Mouse (Mus musculus): ENCODE measurements around the gene Sap30bp. TPM values are rescaled to one million over a fixed set of nuclear protein-coding genes. Genes with fewer than 3 reads are reported as not detected.

Sap30bp gene
- polyA plus RNA-seq (2016; fragmentation: Nextera tagmentation; extraction: Ambion mirVana) = 51.0 and 54.4 TPM in 2 replicates

- WGBS = under 1% methylated on average over 28 of the region's 28 CpGs
- H3K9me3 ChIP-seq (replicated peaks) = no peaks in the 10 kb centered on the region
- peak within 1 kb of the TSS; percentile 89 for H3K4me3 ChIP-seq
- H3K9ac ChIP-seq = peak within 1 kb of the TSS; percentile 80
- H3K4me1 ChIP-seq = peaks cover 28% of the 10 kb centered on the region
- H3K4me2 ChIP-seq (replicated peaks) = peak within 1 kb of the TSS; percentile 87
- no peaks in the 10 kb centered on the region for H3K27me3 ChIP-seq
- peaks cover 41% of the 10 kb centered on the region for H3K36me3 ChIP-seq
- peak; percentile 99 for ATAC-seq (ENCODE audit: low FRiP score)
- H3K27ac ChIP-seq = peak within 1 kb of the TSS; percentile 8; the same call in 1 of the 2 replicates
Measured at GRCm38 (mm10) chr11:115933108-115933746, at the start of gene Sap30bp, which contains the start of gene Recql5. Sap30bp (plus strand) TSS chr11:115933282. Recql5 (minus strand) TSS chr11:115933477.

GRCm38 (mm10) chr11:115884361-115884760, 48.7 kb upstream of the Sap30bp start:
- Histone ChIP-seq H3K4me2 (replicated peaks) (no peak overlapping the region), H3K27me3 (peaks cover 25% of the 10 kb centered on the region), H3K9ac (no peak overlapping the region), H3K4me1 (no peaks in the 10 kb centered on the region), H3K27ac (no peak overlapping the region), H3K9me3 (replicated peaks) (no peaks in the 10 kb centered on the region), H3K36me3 (no peaks in the 10 kb centered on the region), H3K4me3 (no peak overlapping the region)
- 92% methylated on average over 3 of the region's 3 CpGs for WGBS
- ATAC-seq (ENCODE audit: low FRiP score) = no peak

GRCm38 (mm10) chr11:115885281-115885680, 47.8 kb upstream of the Sap30bp start:
- H3K9ac ChIP-seq = no peak overlapping the region
- no peak overlapping the region for H3K4me3 ChIP-seq
- no peaks in the 10 kb centered on the region for H3K36me3 ChIP-seq
- no peaks in the 10 kb centered on the region for H3K9me3 ChIP-seq (replicated peaks)
- 74% methylated on average over 11 of the region's 11 CpGs for WGBS
- peaks cover 25% of the 10 kb centered on the region for H3K27me3 ChIP-seq
- no peak overlapping the region for H3K4me2 ChIP-seq (replicated peaks)
- no peaks in the 10 kb centered on the region for H3K4me1 ChIP-seq
- ATAC-seq (ENCODE audit: low FRiP score) = no peak
- no peak overlapping the region for H3K27ac ChIP-seq

GRCm38 (mm10) chr11:115886446-115886845, 46.6 kb upstream of the Sap30bp start:
- Histone ChIP-seq H3K9ac (no peak overlapping the region), H3K9me3 (replicated peaks) (no peaks in the 10 kb centered on the region), H3K27ac (no peak overlapping the region), H3K4me1 (no peaks in the 10 kb centered on the region), H3K27me3 (peaks cover 25% of the 10 kb centered on the region), H3K4me2 (replicated peaks) (no peak overlapping the region), H3K36me3 (no peaks in the 10 kb centered on the region), H3K4me3 (no peak overlapping the region)
- no peak for ATAC-seq (ENCODE audit: low FRiP score)
- WGBS = 92% methylated on average over 11 of the region's 11 CpGs

- no peak overlapping the region for H3K9ac ChIP-seq
- H3K4me2 ChIP-seq (replicated peaks) = no peak overlapping the region
- peaks cover 13% of the 10 kb centered on the region for H3K27me3 ChIP-seq
- peaks cover 8% of the 10 kb centered on the region; the same call in 1 of the 2 replicates for H3K36me3 ChIP-seq
- no peak overlapping the region for H3K27ac ChIP-seq
- ATAC-seq (ENCODE audit: low FRiP score) = no peak
- no peak overlapping the region for H3K4me3 ChIP-seq
- no peaks in the 10 kb centered on the region for H3K4me1 ChIP-seq
- no peaks in the 10 kb centered on the region for H3K9me3 ChIP-seq (replicated peaks)
- 88% methylated on average over 5 of the region's 5 CpGs for WGBS
Measured at GRCm38 (mm10) chr11:115888020-115888419, 45.1 kb upstream of the Sap30bp start.

- Histone ChIP-seq H3K27me3 (0 out of 2 replicates have a peak, but pooled peaks cover 3% of the 10 kb centered on the region), H3K9me3 (replicated peaks) (no peaks in the 10 kb centered on the region), H3K9ac (no peak overlapping the region), H3K36me3 (peaks cover 19% of the 10 kb centered on the region), H3K4me1 (no peaks in the 10 kb centered on the region), H3K4me3 (no peak overlapping the region), H3K4me2 (replicated peaks) (no peak overlapping the region), H3K27ac (no peak overlapping the region)
- WGBS = 86% methylated on average over 6 of the region's 6 CpGs
- ATAC-seq (ENCODE audit: low FRiP score) = no peak
Measured at GRCm38 (mm10) chr11:115889159-115889558, 43.9 kb upstream of the Sap30bp start.

GRCm38 (mm10) chr11:115892213-115892612, 40.9 kb upstream of the Sap30bp start:
- peaks cover 48% of the 10 kb centered on the region for H3K36me3 ChIP-seq
- H3K4me2 ChIP-seq (replicated peaks) = no peak overlapping the region

GRCm38 (mm10) chr11:115893071-115893470, 40.0 kb upstream of the Sap30bp start:
- H3K4me1 ChIP-seq = 0 out of 2 replicates have a peak, but pooled peaks cover 2% of the 10 kb centered on the region
- no peaks in the 10 kb centered on the region for H3K27me3 ChIP-seq
- no peak overlapping the region for H3K4me2 ChIP-seq (replicated peaks)
- no peaks in the 10 kb centered on the region for H3K9me3 ChIP-seq (replicated peaks)
- H3K9ac ChIP-seq = no peak overlapping the region
- WGBS = 85% methylated on average over 9 of the region's 9 CpGs
- no peak overlapping the region for H3K27ac ChIP-seq
- ATAC-seq (ENCODE audit: low FRiP score) = no peak
- H3K36me3 ChIP-seq = peaks cover 48% of the 10 kb centered on the region
- H3K4me3 ChIP-seq = no peak overlapping the region

More at GRCm38 (mm10) chr11:115892213-115892612, 40.9 kb upstream of the Sap30bp start:
- no peaks in the 10 kb centered on the region for H3K27me3 ChIP-seq
- ATAC-seq (ENCODE audit: low FRiP score) = no peak
- no peaks in the 10 kb centered on the region for H3K9me3 ChIP-seq (replicated peaks)
- no peak overlapping the region for H3K27ac ChIP-seq
- no peak overlapping the region for H3K4me3 ChIP-seq
- 52% methylated on average over 6 of the region's 6 CpGs for WGBS
- 0 out of 2 replicates have a peak, but pooled peaks cover 2% of the 10 kb centered on the region for H3K4me1 ChIP-seq
- no peak overlapping the region for H3K9ac ChIP-seq

GRCm38 (mm10) chr11:115894755-115895520, 38.1 kb upstream of the Sap30bp start:
- H3K27ac ChIP-seq = no peak overlapping the region
- no peak for ATAC-seq (ENCODE audit: low FRiP score)
- WGBS = 76% methylated on average over 14 of the region's 14 CpGs
- no peak overlapping the region for H3K4me2 ChIP-seq (replicated peaks)
- H3K9me3 ChIP-seq (replicated peaks) = no peaks in the 10 kb centered on the region
- H3K36me3 ChIP-seq = peaks cover 48% of the 10 kb centered on the region
- no peaks in the 10 kb centered on the region for H3K27me3 ChIP-seq
- no peak overlapping the region for H3K4me3 ChIP-seq
- H3K9ac ChIP-seq = no peak overlapping the region
- peaks cover 11% of the 10 kb centered on the region for H3K4me1 ChIP-seq

- Histone ChIP-seq H3K4me2 (replicated peaks) (no peak overlapping the region), H3K9me3 (replicated peaks) (no peaks in the 10 kb centered on the region), H3K9ac (no peak overlapping the region), H3K4me3 (no peak overlapping the region), H3K4me1 (peaks cover 27% of the 10 kb centered on the region), H3K27me3 (no peaks in the 10 kb centered on the region), H3K36me3 (peaks cover 36% of the 10 kb centered on the region), H3K27ac (no peak overlapping the region)
- WGBS = 81% methylated on average over 7 of the region's 7 CpGs
- ATAC-seq (ENCODE audit: low FRiP score) = no peak
Measured at GRCm38 (mm10) chr11:115898446-115898845, 34.6 kb upstream of the Sap30bp start.

GRCm38 (mm10) chr11:115898886-115899285, 34.2 kb upstream of the Sap30bp start:
- H3K27ac ChIP-seq = peak overlapping the region; percentile 44

GRCm38 (mm10) chr11:115899486-115900266, 33.4 kb upstream of the Sap30bp start, which contains the start of gene Smim5:
Smim5 (plus strand) TSS chr11:115899966.
- Histone ChIP-seq H3K27ac (peak within 1 kb of the TSS; percentile 44), H3K9ac (no peak within 1 kb of the TSS; the same call in 1 of the 2 replicates), H3K4me2 (replicated peaks) (no peak within 1 kb of the TSS), H3K27me3 (no peaks in the 10 kb centered on the region), H3K36me3 (peaks cover 23% of the 10 kb centered on the region), H3K4me1 (peaks cover 34% of the 10 kb centered on the region), H3K4me3 (no peak within 1 kb of the TSS), H3K9me3 (replicated peaks) (no peaks in the 10 kb centered on the region)
- ATAC-seq (ENCODE audit: low FRiP score) = no peak; the same call in 1 of the 2 replicates
- WGBS = 27% methylated on average over 16 of the region's 16 CpGs

More at GRCm38 (mm10) chr11:115898886-115899285, 34.2 kb upstream of the Sap30bp start:
- H3K4me2 ChIP-seq (replicated peaks) = no peak overlapping the region
- WGBS = 15% methylated on average over 4 of the region's 4 CpGs
- no peak overlapping the region for H3K9ac ChIP-seq
- H3K4me1 ChIP-seq = peaks cover 30% of the 10 kb centered on the region
- H3K36me3 ChIP-seq = peaks cover 31% of the 10 kb centered on the region
- no peak for ATAC-seq (ENCODE audit: low FRiP score)
- H3K9me3 ChIP-seq (replicated peaks) = no peaks in the 10 kb centered on the region
- H3K4me3 ChIP-seq = no peak overlapping the region
- no peaks in the 10 kb centered on the region for H3K27me3 ChIP-seq

Measured in hindbrain, embryonic 12.5 days (tissue).